Mouse (Mus musculus): ENCODE data around the gene Tmem53. TPM values are rescaled to one million over a fixed set of nuclear protein-coding genes. Genes with fewer than 3 reads are reported as not detected.

Tmem53 gene
- polyA plus RNA-seq, 1 experiment from 2014 or later: 17.6 TPM

- Histone ChIP-seq H3K36me3 (peaks cover 78% of the 10 kb centered on the region), H3K9me3 (0 out of 2 replicates have a peak, but pooled peaks cover 6% of the 10 kb centered on the region), H3K4me2 (no peak overlapping the region), H3K9ac (no peak overlapping the region), H3K4me3 (no peak overlapping the region), H3K27me3 (no peaks in the 10 kb centered on the region), H3K27ac (no peak overlapping the region), H3K4me1 (peaks cover 20% of the 10 kb centered on the region; the same call in 1 of the 2 replicates)
- 82% methylated on average over 4 of the region's 4 CpGs for WGBS
- ATAC-seq (ENCODE audit: borderline replicate concordance, extremely low read depth, low FRiP score, low TSS enrichment): no peak
These were observed 23.0 kb downstream of the Tmem53 start for GRCm38 (mm10) chr4:117274720-117275119.

DNA sequence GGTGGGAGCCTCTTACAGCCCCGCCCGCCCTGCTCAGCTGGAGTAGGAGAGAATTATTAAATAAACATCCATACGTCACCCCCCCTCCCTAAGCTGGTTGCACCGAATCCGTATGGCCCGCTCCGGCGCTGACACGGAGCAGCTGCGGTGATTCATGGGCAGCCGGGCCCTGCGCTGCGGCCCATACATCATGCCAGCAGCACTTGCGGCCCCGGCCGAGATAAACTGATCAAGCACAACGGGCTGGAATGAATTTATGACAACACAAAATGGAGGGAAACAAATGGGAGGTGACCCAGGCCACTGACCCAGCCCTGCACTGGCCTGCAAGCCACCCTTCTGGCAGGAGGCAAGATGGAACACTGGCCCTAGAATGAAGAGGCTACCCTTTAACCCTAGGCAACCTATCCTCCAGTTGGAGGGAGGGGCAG lies 24.5 kb downstream of the Tmem53 start:
- WGBS: 48% methylated on average over 17 of the region's 17 CpGs
- Histone ChIP-seq H3K27ac (no peak overlapping the region), H3K9ac (no peak overlapping the region), H3K9me3 (0 out of 2 replicates have a peak, but pooled peaks cover 6% of the 10 kb centered on the region), H3K36me3 (peaks cover 79% of the 10 kb centered on the region), H3K4me3 (no peak overlapping the region), H3K27me3 (no peaks in the 10 kb centered on the region), H3K4me2 (no peak overlapping the region), H3K4me1 (peaks cover 22% of the 10 kb centered on the region; the same call in 1 of the 2 replicates)
- no peak for ATAC-seq (ENCODE audit: borderline replicate concordance, extremely low read depth, low FRiP score, low TSS enrichment)

- Histone ChIP-seq H3K4me3 (no peak overlapping the region), H3K4me2 (no peak overlapping the region), H3K9ac (0 out of 2 replicates have a peak overlapping the region, but pooled peaks have one; percentile 5), H3K27ac (no peak overlapping the region), H3K9me3 (0 out of 2 replicates have a peak, but pooled peaks cover 6% of the 10 kb centered on the region), H3K27me3 (no peaks in the 10 kb centered on the region), H3K36me3 (peaks cover 75% of the 10 kb centered on the region), H3K4me1 (peaks cover 22% of the 10 kb centered on the region; the same call in 1 of the 2 replicates)
- no peak for ATAC-seq (ENCODE audit: borderline replicate concordance, extremely low read depth, low FRiP score, low TSS enrichment)
- WGBS: 72% methylated on average over 13 of the region's 13 CpGs
These were observed 25.3 kb downstream of the Tmem53 start for GRCm38 (mm10) chr4:117277021-117277420.

- Histone ChIP-seq H3K27me3 (no peaks in the 10 kb centered on the region), H3K36me3 (peaks cover 73% of the 10 kb centered on the region), H3K27ac (no peak overlapping the region), H3K4me2 (no peak overlapping the region), H3K4me3 (no peak overlapping the region), H3K9me3 (0 out of 2 replicates have a peak, but pooled peaks cover 6% of the 10 kb centered on the region), H3K4me1 (peaks cover 22% of the 10 kb centered on the region; the same call in 1 of the 2 replicates), H3K9ac (no peak overlapping the region)
- ATAC-seq (ENCODE audit: borderline replicate concordance, extremely low read depth, low FRiP score, low TSS enrichment): no peak
- WGBS: 86% methylated on average over 7 of the region's 7 CpGs
These were observed 25.9 kb downstream of the Tmem53 start for GRCm38 (mm10) chr4:117277687-117278086.

- no peak for ATAC-seq (ENCODE audit: borderline replicate concordance, extremely low read depth, low FRiP score, low TSS enrichment)
- H3K9me3 ChIP-seq: 0 out of 2 replicates have a peak, but pooled peaks cover 6% of the 10 kb centered on the region
- no peak overlapping the region for H3K27ac ChIP-seq
- no peak overlapping the region for H3K4me3 ChIP-seq
- H3K4me1 ChIP-seq: peaks cover 30% of the 10 kb centered on the region; the same call in 1 of the 2 replicates
- 55% methylated on average over 10 of the region's 10 CpGs for WGBS
- no peak overlapping the region for H3K9ac ChIP-seq
- peaks cover 64% of the 10 kb centered on the region for H3K36me3 ChIP-seq
- H3K4me2 ChIP-seq: no peak overlapping the region
- H3K27me3 ChIP-seq: no peaks in the 10 kb centered on the region
These were observed 26.9 kb downstream of the Tmem53 start for GRCm38 (mm10) chr4:117278381-117279252.

DNA sequence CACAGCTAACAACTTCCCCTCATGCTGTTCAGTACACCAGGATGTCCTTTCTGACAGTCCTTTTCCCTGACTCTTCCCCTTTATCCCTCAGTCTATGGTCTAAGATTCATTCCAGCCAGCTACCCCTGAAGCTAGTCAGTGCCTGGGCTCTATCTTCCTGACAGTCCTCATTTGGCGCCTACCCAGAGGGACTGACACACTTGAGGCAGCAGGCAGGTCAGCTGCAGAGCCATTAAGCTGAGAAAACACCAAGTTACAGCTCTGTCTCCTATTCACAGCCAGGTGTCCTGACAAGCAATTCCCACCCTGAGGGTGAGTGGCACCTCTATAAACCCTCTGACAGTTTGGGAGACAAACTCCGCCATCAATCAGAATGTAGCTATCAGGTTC lies 27.5 kb downstream of the Tmem53 start:
- 62% methylated on average over 2 of the region's 2 CpGs for WGBS
- H3K36me3 ChIP-seq: peaks cover 64% of the 10 kb centered on the region

GRCm38 (mm10) chr4:117280397-117280930 lies 28.7 kb downstream of the Tmem53 start:
- H3K9ac ChIP-seq: no peak overlapping the region
- 83% methylated on average over 8 of the region's 8 CpGs for WGBS

More for the DNA sequence above, 27.5 kb downstream of the Tmem53 start:
- Histone ChIP-seq H3K9me3 (0 out of 2 replicates have a peak, but pooled peaks cover 1% of the 10 kb centered on the region), H3K27ac (no peak overlapping the region), H3K9ac (no peak overlapping the region), H3K4me2 (no peak overlapping the region), H3K27me3 (no peaks in the 10 kb centered on the region), H3K4me3 (no peak overlapping the region), H3K4me1 (peaks cover 36% of the 10 kb centered on the region; the same call in 1 of the 2 replicates)
- ATAC-seq (ENCODE audit: borderline replicate concordance, extremely low read depth, low FRiP score, low TSS enrichment): no peak

GRCm38 (mm10) chr4:117281090-117281845 lies 29.5 kb downstream of the Tmem53 start:
- no peak overlapping the region for H3K9ac ChIP-seq
- no peaks in the 10 kb centered on the region for H3K27me3 ChIP-seq
- no peak for ATAC-seq (ENCODE audit: borderline replicate concordance, extremely low read depth, low FRiP score, low TSS enrichment)
- no peak overlapping the region for H3K4me2 ChIP-seq
- no peak overlapping the region for H3K4me3 ChIP-seq
- no peak overlapping the region for H3K27ac ChIP-seq
- peaks cover 65% of the 10 kb centered on the region for H3K36me3 ChIP-seq
- H3K9me3 ChIP-seq: no peaks in the 10 kb centered on the region
- WGBS: 52% methylated on average over 19 of the region's 19 CpGs
- peaks cover 39% of the 10 kb centered on the region; the same call in 1 of the 2 replicates for H3K4me1 ChIP-seq

More at GRCm38 (mm10) chr4:117280397-117280930, 28.7 kb downstream of the Tmem53 start:
- Histone ChIP-seq H3K4me1 (peaks cover 39% of the 10 kb centered on the region; the same call in 1 of the 2 replicates), H3K9me3 (no peaks in the 10 kb centered on the region), H3K4me2 (no peak overlapping the region), H3K4me3 (no peak overlapping the region), H3K36me3 (peaks cover 64% of the 10 kb centered on the region), H3K27ac (no peak overlapping the region), H3K27me3 (no peaks in the 10 kb centered on the region)
- no peak for ATAC-seq (ENCODE audit: borderline replicate concordance, extremely low read depth, low FRiP score, low TSS enrichment)

GRCm38 (mm10) chr4:117283271-117284191 lies 31.8 kb downstream of the Tmem53 start:
- Histone ChIP-seq H3K4me1 (peaks cover 37% of the 10 kb centered on the region), H3K36me3 (peaks cover 54% of the 10 kb centered on the region), H3K27me3 (no peaks in the 10 kb centered on the region), H3K9me3 (no peaks in the 10 kb centered on the region), H3K4me3 (no peak overlapping the region), H3K4me2 (no peak overlapping the region), H3K9ac (no peak overlapping the region), H3K27ac (peak overlapping the region; percentile 19; the same call in 1 of the 2 replicates)
- 31% methylated on average over 22 of the region's 22 CpGs for WGBS
- peak; percentile 13; the same call in 1 of the 2 replicates for ATAC-seq (ENCODE audit: borderline replicate concordance, extremely low read depth, low FRiP score, low TSS enrichment)

DNA sequence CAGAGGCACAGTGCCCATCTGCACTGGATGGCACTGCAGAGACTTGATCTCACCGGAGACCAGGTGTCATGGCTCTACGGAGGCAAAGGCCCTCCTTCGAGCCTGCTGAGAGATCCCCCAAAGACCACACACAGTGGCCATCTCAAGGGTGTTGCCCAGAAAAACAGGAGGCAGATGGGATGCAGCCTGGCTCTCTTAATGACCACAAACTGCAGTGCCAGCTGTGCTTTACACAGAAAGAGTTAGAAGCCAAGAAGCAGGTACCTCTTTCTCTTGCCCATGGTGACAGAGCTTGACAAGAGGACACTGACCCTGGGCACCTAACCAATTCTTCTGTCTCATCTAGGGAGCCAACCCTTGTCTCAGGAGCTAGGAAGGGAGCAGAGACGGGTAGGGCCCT lies 32.6 kb downstream of the Tmem53 start:
- H3K27ac ChIP-seq: no peak overlapping the region
- H3K4me1 ChIP-seq: peaks cover 34% of the 10 kb centered on the region
- 43% methylated on average over 4 of the region's 4 CpGs for WGBS
- H3K4me2 ChIP-seq: no peak overlapping the region
- H3K9ac ChIP-seq: no peak overlapping the region
- H3K9me3 ChIP-seq: no peaks in the 10 kb centered on the region
- peaks cover 48% of the 10 kb centered on the region for H3K36me3 ChIP-seq
- H3K4me3 ChIP-seq: no peak overlapping the region
- ATAC-seq (ENCODE audit: borderline replicate concordance, extremely low read depth, low FRiP score, low TSS enrichment): no peak
- H3K27me3 ChIP-seq: no peaks in the 10 kb centered on the region

Data from lung, embryonic 15.5 days (tissue).